Mouse (Mus musculus) left cerebral cortex, adult 2 months (tissue): ENCODE measurements around the gene Gm27021. TPM values are rescaled to one million over a fixed set of nuclear protein-coding genes. Genes with fewer than 3 reads are reported as not detected.
A peak's percentile ranks its signal among the peaks of the same experiment; 100 is the strongest.
"Not testable (repeated sequence)": the region's sequence is repeated elsewhere in the genome, so short reads cannot be mapped to it uniquely, and the experiment has no call there.

Experiments
- DNase-seq, 2 experiments: peaks; one replicate each; pipeline ENCODE4 v3.0.0; 2021 to 2022; ENCODE audit warnings: low spot score in 2 of 2, mixed read lengths in 1 of 2; ENCODE audit errors: extremely low spot score in 1 of 2
- H3K27ac ChIP-seq: fragments of 200-600 bp; 2 replicates; pipeline ENCODE4 v1.8.1; 2022
- H3K4me3 ChIP-seq: fragments of 200-600 bp; 2 replicates; pipeline ENCODE4 v1.8.1; 2022
- CTCF ChIP-seq: fragments of 200-600 bp; IDR thresholded peaks from 2 replicates; pipeline ENCODE4 v1.8.1; 2022; ENCODE audit warnings: antibody characterized with exemption, mild to moderate bottlenecking, moderate library complexity
- intact Hi-C: fragments of 180-260 bp; cut with DNase I; formaldehyde crosslinking; loops from one replicate; pipeline ENCODE4 v1.15.1; 2025
- total RNA-seq, 2 experiments: library from RNA; stranded (reverse); gene quantifications; 2 replicates each; pipeline ENCODE4 v1.2.3; 2021

Gm27021 gene
- total RNA-seq, 2 experiments from 2014 or later: 1.5 TPM; not detected in 1

- no peak for DNase-seq
- intact Hi-C loops: loop anchor here (5.0 kb wide), 1 partner anchor 53 kb away; the partner anchor contains the start of gene Irf8
- Histone ChIP-seq H3K27ac (no peak overlapping the region), H3K4me3 (no peak overlapping the region)
- no peak for TF ChIP-seq CTCF
These were observed 16.2 kb upstream of the Gm27021 start for GRCm38 (mm10) chr8:120684082-120684481.

DNA sequence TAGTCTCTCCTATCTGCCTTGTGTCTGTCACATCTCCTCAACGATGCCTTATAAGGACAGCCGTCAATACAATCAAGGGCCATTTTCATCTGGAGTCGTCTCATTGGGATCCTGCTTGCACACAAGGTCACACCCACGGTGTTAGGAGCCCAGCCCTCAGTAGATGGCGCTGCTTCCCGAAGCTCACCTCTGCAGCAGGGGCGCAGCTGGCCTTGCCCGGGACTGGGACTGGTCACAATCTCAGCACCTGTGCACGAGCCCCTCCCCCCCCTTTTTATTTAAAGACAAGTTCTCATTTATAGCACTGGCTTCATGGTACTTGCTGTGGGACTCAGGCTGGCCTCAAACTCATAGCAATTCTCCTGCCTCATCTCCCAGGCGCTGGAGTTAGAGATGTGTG, 15.7 kb upstream of the Gm27021 start:
- Histone ChIP-seq H3K4me3 (no peak overlapping the region), H3K27ac (no peak overlapping the region)
- DNase-seq: peak; percentile 54 to 55
- peak; percentile 61 for TF ChIP-seq CTCF
- intact Hi-C loops: loop anchor here (5.0 kb wide), 1 partner anchor 54 kb away; the partner anchor contains the start of gene Irf8

DNA sequence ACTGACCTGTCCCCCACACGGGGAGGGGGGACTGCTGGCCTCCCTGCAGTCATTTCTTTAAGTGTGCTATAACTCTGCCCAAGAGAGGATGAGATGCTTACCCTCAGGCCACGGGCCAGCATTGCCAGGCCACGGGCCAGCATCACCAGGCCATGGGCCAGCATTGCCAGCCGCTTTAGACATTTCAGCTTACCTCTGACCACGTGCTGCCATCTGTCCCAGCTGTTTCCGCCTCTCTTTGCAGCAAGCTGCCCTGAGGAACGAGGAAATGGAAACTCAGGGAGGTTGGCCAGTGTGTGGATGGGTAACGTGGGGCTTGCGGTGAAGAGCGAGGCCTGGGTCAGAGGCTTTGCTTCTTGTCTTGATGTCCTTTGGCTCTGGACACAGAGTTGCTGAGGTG, 13.2 kb upstream of the Gm27021 start:
- intact Hi-C loops: loop anchor here (5.0 kb wide), 1 partner anchor 56 kb away; the partner anchor contains the start of gene Irf8
- TF ChIP-seq CTCF: no peak
- DNase-seq: no peak
- H3K27ac ChIP-seq: no peak overlapping the region
- no peak overlapping the region for H3K4me3 ChIP-seq

GRCm38 (mm10) chr8:120680405-120680804, 12.5 kb upstream of the Gm27021 start:
- intact Hi-C loops: loop anchor here (1.0 to 5.0 kb wide), 2 partner anchors 57 to 116 kb away; partner anchors contain the start of gene Irf8
- not testable (repeated sequence) for DNase-seq

DNA sequence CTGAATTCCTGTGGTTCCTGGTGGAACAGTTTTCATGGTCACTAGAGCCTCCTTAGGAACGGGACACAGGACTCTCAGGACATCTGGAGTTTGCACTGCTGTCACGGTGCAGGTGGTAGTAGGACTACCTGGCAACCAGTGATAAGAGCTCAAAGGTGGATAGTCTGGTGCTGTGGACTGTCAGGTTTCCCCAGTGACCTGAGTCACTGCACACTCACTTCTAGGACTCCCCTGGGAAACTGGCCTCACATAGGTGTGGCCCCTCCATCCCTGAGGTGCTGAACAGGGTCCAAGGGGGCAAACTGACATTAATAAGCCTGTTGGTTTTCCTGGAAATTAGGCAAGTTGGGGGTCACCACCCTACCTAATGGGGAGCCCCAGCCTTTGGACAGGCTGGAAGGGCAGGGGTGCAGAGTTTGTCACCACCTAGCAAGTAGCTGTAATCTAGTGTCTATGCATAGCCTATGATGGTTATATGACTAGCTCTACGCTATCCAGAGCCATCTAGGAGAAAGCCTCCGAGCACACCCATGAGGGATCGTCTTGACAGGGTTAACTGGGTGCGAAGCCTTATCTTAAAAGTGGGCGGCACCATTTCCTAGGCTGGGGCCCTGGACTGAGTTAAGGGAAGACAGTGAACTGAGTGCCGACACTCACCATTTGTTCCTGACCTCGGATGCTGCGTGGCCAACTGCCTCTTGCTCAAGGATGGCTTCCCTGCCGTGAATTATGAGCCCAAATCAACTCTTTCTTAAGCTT, 11.9 kb upstream of the Gm27021 start:
- DNase-seq: no peak
- no peak for TF ChIP-seq CTCF
- intact Hi-C loops: loop anchor here (1.0 to 5.0 kb wide), 2 partner anchors 57 to 116 kb away; partner anchors contain the start of gene Irf8
- H3K27ac ChIP-seq: no peak overlapping the region
- H3K4me3 ChIP-seq: no peak overlapping the region

More at GRCm38 (mm10) chr8:120680405-120680804, 12.5 kb upstream of the Gm27021 start:
- not testable (repeated sequence) for H3K27ac ChIP-seq, H3K4me3 ChIP-seq
- peak; percentile 55 for TF ChIP-seq CTCF

GRCm38 (mm10) chr8:120678447-120678846, 10.6 kb upstream of the Gm27021 start:
- no peak overlapping the region for H3K4me3 ChIP-seq
- no peak overlapping the region for H3K27ac ChIP-seq
- intact Hi-C loops: no loop called here
- TF ChIP-seq CTCF: peak; percentile 95
- DNase-seq: peak; percentile 82 to 86

DNA sequence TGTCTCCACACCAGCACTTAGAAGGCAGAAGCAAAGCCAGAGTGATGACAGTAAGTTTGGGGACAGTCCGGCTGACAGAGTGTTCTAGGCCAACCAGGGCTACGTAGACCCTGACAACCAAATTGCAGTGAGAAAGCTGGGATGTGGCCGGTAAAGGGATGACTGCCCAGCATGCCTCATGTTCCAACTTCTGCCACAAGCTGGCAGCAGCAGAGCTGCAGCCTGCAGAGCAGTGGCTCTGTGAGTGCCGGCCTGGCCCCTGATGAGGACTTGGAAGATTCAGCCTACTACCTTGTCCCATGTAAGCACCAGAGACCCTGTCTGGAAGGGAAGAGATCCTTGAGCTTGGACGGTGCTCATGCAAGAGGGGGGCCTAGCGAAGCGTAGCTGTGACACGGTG, 7.8 kb upstream of the Gm27021 start:
- DNase-seq: no peak
- H3K27ac ChIP-seq: no peak overlapping the region
- peak; percentile 43 for TF ChIP-seq CTCF
- H3K4me3 ChIP-seq: no peak overlapping the region
- intact Hi-C loops: loop anchor here (2.0 kb wide), 1 partner anchor 417 kb away; no protein-coding TSS in a partner anchor

DNA sequence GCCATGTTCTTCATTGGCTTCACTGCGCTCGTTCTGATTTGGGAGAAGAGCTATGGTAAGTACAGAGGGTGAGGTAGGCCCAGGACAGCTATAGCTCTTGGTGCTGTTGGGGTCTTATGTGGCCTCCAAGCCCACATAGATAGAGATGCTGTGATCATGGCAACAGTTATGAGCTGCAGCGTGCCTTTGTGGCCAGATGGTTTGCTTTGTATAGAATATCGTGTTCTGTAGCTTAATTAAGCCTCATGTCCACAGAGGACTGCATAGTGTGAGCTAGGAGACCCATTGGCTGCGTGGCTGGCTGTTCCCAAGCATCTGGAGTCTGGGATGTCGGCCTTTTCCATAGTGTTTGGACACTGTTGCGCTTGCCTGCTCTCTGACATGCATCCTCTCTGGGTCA, 5.4 kb upstream of the Gm27021 start:
- intact Hi-C loops: no loop called here
- DNase-seq: no peak
- Histone ChIP-seq H3K27ac (peak overlapping the region; percentile 34), H3K4me3 (no peak overlapping the region)
- TF ChIP-seq CTCF: no peak

- intact Hi-C loops: no loop called here
- H3K4me3 ChIP-seq: no peak overlapping the region
- TF ChIP-seq CTCF: no peak
- H3K27ac ChIP-seq: peak overlapping the region; percentile 34
- DNase-seq: no peak
These were observed 4.8 kb upstream of the Gm27021 start for GRCm38 (mm10) chr8:120672626-120673229.

GRCm38 (mm10) chr8:120671775-120672174, 3.9 kb upstream of the Gm27021 start:
- Histone ChIP-seq H3K4me3 (no peak overlapping the region), H3K27ac (no peak overlapping the region)
- no peak for DNase-seq
- no peak for TF ChIP-seq CTCF
- intact Hi-C loops: no loop called here

GRCm38 (mm10) chr8:120668374-120668905, 561 bp upstream of the Gm27021 start, which contains the start of gene Emc8:
Gene Emc8, minus strand, starts transcription at chr8:120668573.
- TF ChIP-seq CTCF: no peak
- Histone ChIP-seq H3K27ac (peak within 1 kb of the TSS; percentile 95), H3K4me3 (peak within 1 kb of the TSS; percentile 100)
- intact Hi-C loops: no loop called here
- DNase-seq: no peak

DNA sequence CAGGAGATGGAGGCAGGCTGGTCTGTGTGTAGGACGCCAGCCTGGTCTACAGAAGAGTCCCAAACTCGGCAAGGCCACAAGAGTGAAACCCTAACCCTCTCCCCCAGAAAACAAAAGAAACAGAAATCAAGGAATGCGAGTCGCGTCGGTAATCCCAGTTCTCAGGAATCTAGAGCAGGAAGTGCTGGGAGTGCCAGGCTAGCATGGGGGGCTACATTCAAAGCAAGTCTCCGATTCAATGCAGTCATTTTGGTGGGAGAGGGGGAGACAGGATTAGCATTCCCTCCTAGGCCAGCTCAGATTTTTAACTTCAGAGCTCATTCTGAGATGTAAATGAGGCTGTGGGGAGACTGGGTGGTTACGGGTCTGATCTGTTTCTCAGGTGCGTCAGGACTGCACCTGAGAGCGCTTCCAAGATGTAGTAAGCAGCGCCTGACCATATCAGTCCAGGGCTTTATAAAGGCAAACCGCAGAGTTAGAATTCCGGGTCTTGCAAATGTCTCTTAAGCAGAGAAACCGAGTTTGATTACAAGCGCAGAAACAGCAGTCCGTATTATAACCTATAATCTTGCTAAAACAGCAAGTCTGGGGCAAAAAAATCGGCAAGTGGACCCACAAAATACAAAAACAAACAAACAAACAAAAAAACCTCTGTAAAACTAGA, 940 bp downstream of the Gm27021 start:
- no peak for TF ChIP-seq CTCF
- Histone ChIP-seq H3K4me3 (peak overlapping the region; percentile 100), H3K27ac (peak overlapping the region; percentile 95)
- intact Hi-C loops: no loop called here
- no peak for DNase-seq
